Mouse (Mus musculus) lung, postnatal 0 days (tissue): ENCODE results near the gene Cplx2. TPM values are rescaled to one million over a fixed set of nuclear protein-coding genes. Genes with fewer than 3 reads are reported as not detected.

Experiments used
- ATAC-seq: fragments of 200-750 bp; cut with Nextera tagmentation; 2 replicates; pipeline ENCODE4 v1.8.0; 2017; ENCODE audit warnings: moderate library complexity
- DNase-seq: peaks from one replicate; pipeline ENCODE4 v3.0.0-alpha.2; 2016; ENCODE audit warnings: low spot score
- H3K27ac ChIP-seq: fragments of 300-500 bp; sonication (generic); 2 replicates; pipeline ENCODE4 v1.5.1; 2014; ENCODE audit warnings: antibody characterized with exemption, mild to moderate bottlenecking, low read length, mixed read lengths
- H3K27me3 ChIP-seq: fragments of 300-500 bp; sonication (generic); replicated peaks from 2 replicates; pipeline ENCODE4 v1.6.1; 2014; ENCODE audit warnings: low read length, mixed read lengths; ENCODE audit not compliant: insufficient read depth
- H3K36me3 ChIP-seq: fragments of 300-500 bp; sonication (generic); 2 replicates; pipeline ENCODE4 v1.6.1; 2014; ENCODE audit warnings: low read length, mixed read lengths; ENCODE audit not compliant: insufficient read depth
- H3K4me1 ChIP-seq: fragments of 300-500 bp; sonication (generic); 2 replicates; pipeline ENCODE4 v1.6.1; 2014; ENCODE audit warnings: antibody characterized with exemption, low read depth, low read length, mixed read lengths; ENCODE audit not compliant: insufficient read depth
- H3K4me2 ChIP-seq: fragments of 300-500 bp; sonication (generic); replicated peaks from 2 replicates; pipeline ENCODE4 v1.6.1; 2014; ENCODE audit warnings: low read depth, mild to moderate bottlenecking, low read length, moderate library complexity, mixed read lengths
- H3K4me3 ChIP-seq: fragments of 300-500 bp; sonication (generic); 2 replicates; pipeline ENCODE4 v1.5.1; 2014; ENCODE audit warnings: low read depth, low read length
- H3K9ac ChIP-seq: fragments of 300-500 bp; sonication (generic); replicated peaks from 2 replicates; pipeline ENCODE4 v1.6.1; 2014; ENCODE audit warnings: low read depth, mild to moderate bottlenecking
- H3K9me3 ChIP-seq: fragments of 300-500 bp; sonication (generic); 2 replicates; pipeline ENCODE4 v1.6.1; 2016; ENCODE audit warnings: low read length, mixed read lengths
- CTCF ChIP-seq: IDR thresholded peaks from 2 replicates; pipeline ENCODE4 v1.5.1; 2016; ENCODE audit warnings: antibody characterized with exemption, mild to moderate bottlenecking
- EP300 ChIP-seq: IDR thresholded peaks from 2 replicates; pipeline ENCODE4 v1.6.1; 2016; ENCODE audit warnings: antibody characterized with exemption, mild to moderate bottlenecking, control low read depth
- WGBS: fragments of 180-500 bp; shearing (Covaris S2); extraction: QIAGEN DNeasy Blood & Tissue Kit; methylation state at CpG from one replicate; pipeline ENCODE4 v1.1.7; 2014; 5-methylcytosine and 5-hydroxymethylcytosine counted together
- polyA plus RNA-seq: library from polyadenylated mRNA; unstranded; fragments of >200 nt; fragmentation: Nextera tagmentation; extraction: Ambion mirVana; gene quantifications from 2 replicates; pipeline ENCODE4 v1.2.1, GENCODE M21; 2015

The Cplx2 gene
- polyA plus RNA-seq, 1 experiment from 2014 or later: 3.1 TPM

GRCm38 (mm10) chr13:54359181-54359580, 12.0 kb upstream of the Cplx2 start:
- TF ChIP-seq CTCF (no peak), EP300 (no peak)
- Histone ChIP-seq H3K9me3 (no peaks in the 10 kb centered on the region), H3K4me1 (no peaks in the 10 kb centered on the region), H3K36me3 (no peaks in the 10 kb centered on the region), H3K27ac (no peak overlapping the region), H3K27me3 (no peaks in the 10 kb centered on the region), H3K4me3 (no peak overlapping the region), H3K4me2 (no peak overlapping the region), H3K9ac (no peak overlapping the region)
- ATAC-seq: no peak
- WGBS: 85% methylated on average over 6 of the region's 6 CpGs
- no peak for DNase-seq

- no peak for ATAC-seq
- TF ChIP-seq CTCF (no peak), EP300 (no peak)
- H3K4me2 ChIP-seq: no peak overlapping the region
- no peak for DNase-seq
- H3K9ac ChIP-seq: no peak overlapping the region
- H3K4me1 ChIP-seq: no peaks in the 10 kb centered on the region
- no peak overlapping the region for H3K27ac ChIP-seq
- no peaks in the 10 kb centered on the region for H3K9me3 ChIP-seq
- no peaks in the 10 kb centered on the region; the same call in 1 of the 2 replicates for H3K27me3 ChIP-seq
- no peaks in the 10 kb centered on the region for H3K36me3 ChIP-seq
- H3K4me3 ChIP-seq: no peak overlapping the region
- WGBS: 83% methylated on average over 7 of the region's 7 CpGs
Observed at GRCm38 (mm10) chr13:54364686-54365085, 6.5 kb upstream of the Cplx2 start.

- ATAC-seq: no peak
- peak; percentile 38 for TF ChIP-seq CTCF
- no peak for TF ChIP-seq EP300
Observed at GRCm38 (mm10) chr13:54367758-54368157, 3.4 kb upstream of the Cplx2 start.

GRCm38 (mm10) chr13:54368181-54368580, 3.0 kb upstream of the Cplx2 start:
- H3K4me1 ChIP-seq: 0 out of 2 replicates have a peak, but pooled peaks cover 3% of the 10 kb centered on the region
- H3K27me3 ChIP-seq: peaks cover 9% of the 10 kb centered on the region
- ATAC-seq (no peak), DNase-seq (no peak)
- H3K4me2 ChIP-seq: no peak overlapping the region
- H3K36me3 ChIP-seq: no peaks in the 10 kb centered on the region
- no peak overlapping the region for H3K27ac ChIP-seq
- H3K9ac ChIP-seq: no peak overlapping the region
- TF ChIP-seq CTCF (no peak), EP300 (no peak)
- H3K4me3 ChIP-seq: no peak overlapping the region
- no peaks in the 10 kb centered on the region for H3K9me3 ChIP-seq
- 72% methylated on average over 9 of the region's 9 CpGs for WGBS

More at GRCm38 (mm10) chr13:54367758-54368157, 3.4 kb upstream of the Cplx2 start:
- Histone ChIP-seq H3K9ac (no peak overlapping the region), H3K4me2 (no peak overlapping the region), H3K4me1 (0 out of 2 replicates have a peak, but pooled peaks cover 3% of the 10 kb centered on the region), H3K27ac (no peak overlapping the region), H3K9me3 (no peaks in the 10 kb centered on the region), H3K27me3 (peaks cover 9% of the 10 kb centered on the region), H3K4me3 (no peak overlapping the region), H3K36me3 (no peaks in the 10 kb centered on the region)
- no peak for DNase-seq
- WGBS: 67% methylated on average over 6 of the region's 6 CpGs

GRCm38 (mm10) chr13:54371387-54372330, 510 bp downstream of the Cplx2 start:
- H3K27me3 ChIP-seq: peaks cover 9% of the 10 kb centered on the region
- no peak overlapping the region for H3K9ac ChIP-seq
- no peak overlapping the region for H3K27ac ChIP-seq
- peak overlapping the region; percentile 38 for H3K4me2 ChIP-seq
- ATAC-seq (peak; percentile 93), DNase-seq (peak; percentile 82)
- TF ChIP-seq EP300: no peak
- peak; percentile 48 for TF ChIP-seq CTCF
- no peaks in the 10 kb centered on the region for H3K36me3 ChIP-seq
- WGBS: under 1% methylated on average over 54 of the region's 59 CpGs
- H3K4me3 ChIP-seq: no peak overlapping the region
- H3K9me3 ChIP-seq: no peaks in the 10 kb centered on the region
- H3K4me1 ChIP-seq: 0 out of 2 replicates have a peak, but pooled peaks cover 3% of the 10 kb centered on the region

- 0% methylated on average over 10 of the region's 16 CpGs for WGBS
- DNase-seq: peak; percentile 49
Observed at GRCm38 (mm10) chr13:54372665-54373064, 1.5 kb downstream of the Cplx2 start.

More at GRCm38 (mm10) chr13:54372665-54373064, 1.5 kb downstream of the Cplx2 start:
- no peak overlapping the region for H3K4me3 ChIP-seq
- peak; percentile 78 for TF ChIP-seq CTCF
- no peak for TF ChIP-seq EP300
- no peaks in the 10 kb centered on the region for H3K9me3 ChIP-seq
- no peaks in the 10 kb centered on the region for H3K36me3 ChIP-seq
- H3K4me2 ChIP-seq: no peak overlapping the region
- H3K27ac ChIP-seq: no peak overlapping the region
- ATAC-seq: no peak
- no peak overlapping the region for H3K9ac ChIP-seq
- 0 out of 2 replicates have a peak, but pooled peaks cover 3% of the 10 kb centered on the region for H3K4me1 ChIP-seq
- H3K27me3 ChIP-seq: peaks cover 9% of the 10 kb centered on the region
